In genomic region chr3:108466425-108466824, GRCm38 (mm10) we compare ENCODE assay signal across 8 mouse cellular contexts. TPM values are rescaled to one million over a fixed set of nuclear protein-coding genes. Genes with fewer than 3 reads are reported as not detected.
DNase-seq lines count a peak whose midpoint lies in the region; ATAC-seq and TF ChIP-seq lines count a peak whose summit lies in the region.
"Had no signal": no experiment of that assay in that cellular context is flagged by ENCODE, and none has a peak within 500 bp of the region (broad histone marks: within the 10 kb centered on the region; RNA-seq: fewer than 3 reads in every experiment).

No protein-coding gene starts in this region.

- no peaks in the 10 kb centered on the region for H3K36me3 ChIP-seq in kidney, adult 2 months (ENCODE audit: control insufficient read depth, insufficient read depth, low read length)
- H3K36me3 ChIP-seq in kidney, embryonic 15.5 days, result no peaks in the 10 kb centered on the region
- H3K36me3 ChIP-seq: heart, embryonic 13.5 days had no signal

- no peak overlapping the region for H3K27ac ChIP-seq in kidney, adult 2 months (ENCODE audit: insufficient read depth, low read depth, low read length)
- no peak overlapping the region for H3K27ac ChIP-seq in kidney, embryonic 15.5 days
- H3K27ac ChIP-seq: heart, embryonic 13.5 days had no signal

- 70% methylated on average over 6 of the region's 6 CpGs for WGBS in kidney, adult 2 months
- 89% methylated on average over 6 of the region's 6 CpGs for WGBS in kidney, embryonic 15.5 days

- ATAC-seq in kidney, embryonic 15.5 days (replicated peaks; ENCODE audit: low FRiP score), result no peak

- no peak for TF ChIP-seq POLR2A in kidney, adult 2 months (IDR thresholded peaks at IDR 0.05; ENCODE audit: low read depth, low read length)

- H3K9me3 ChIP-seq in kidney, embryonic 15.5 days (replicated peaks), result no peaks in the 10 kb centered on the region
- H3K9me3 ChIP-seq: heart, embryonic 13.5 days had no signal

- H3K4me1 ChIP-seq in kidney, adult 2 months (ENCODE audit: control insufficient read depth, insufficient read depth, low read length), result no peaks in the 10 kb centered on the region
- H3K4me1 ChIP-seq in kidney, embryonic 15.5 days, result peaks cover 3% of the 10 kb centered on the region; the same call in 1 of the 2 replicates
- H3K4me1 ChIP-seq: heart, embryonic 13.5 days had no signal

- no peaks in the 10 kb centered on the region for H3K27me3 ChIP-seq in kidney, adult 2 months (replicated peaks; ENCODE audit: control insufficient read depth, insufficient read depth, low read length)
- no peaks in the 10 kb centered on the region for H3K27me3 ChIP-seq in kidney, embryonic 15.5 days
- H3K27me3 ChIP-seq: heart, embryonic 13.5 days had no signal

- H3K4me2 ChIP-seq in kidney, embryonic 15.5 days, result no peak overlapping the region
- H3K4me2 ChIP-seq: heart, embryonic 13.5 days had no signal

- peak; percentile 81 for TF ChIP-seq CTCF in kidney, adult 2 months (conservative IDR thresholded peaks at IDR 0.05; ENCODE audit: insufficient read depth, insufficient read length, low read depth, low read length)

- H3K9ac ChIP-seq in kidney, embryonic 15.5 days, result no peak overlapping the region
- H3K9ac ChIP-seq: heart, embryonic 13.5 days had no signal

- DNase-seq in kidney, adult 2 months, result peak; percentile 70
- peak; percentile 61 for DNase-seq in NIH3T3 (ENCODE audit: low read depth)
- peak; percentile 27 to 64 for DNase-seq in cerebellum, postnatal 25 days
- peak; percentile 57 to 91 for DNase-seq in kidney, postnatal 36 days
- peak; percentile 37 for DNase-seq in retina, embryonic 14.5 days (ENCODE audit: low spot score)
- DNase-seq in urinary bladder, postnatal 25 days (ENCODE audit: low spot score), result peak; percentile 68

- H3K4me3 ChIP-seq in kidney, adult 2 months (ENCODE audit: insufficient read depth, low read depth, low read length), result no peak overlapping the region
- no peak overlapping the region for H3K4me3 ChIP-seq in kidney, embryonic 15.5 days (replicated peaks)
- H3K4me3 ChIP-seq: heart, embryonic 13.5 days had no signal

RNA-seq across cellular contexts. Expression of gene Sars, which starts 21.4 kb away (rescaled TPM):
- polyA plus RNA-seq in kidney, adult 2 months (2012; rRNA removed), result 49.2 and 58.8 TPM in 2 replicates
- polyA plus RNA-seq in kidney, embryonic 15.5 days (2015; fragmentation: Nextera tagmentation; extraction: Ambion mirVana), result 126 and 131 TPM in 2 replicates

RNA-seq across cellular contexts. Expression of gene Celsr2, which starts 51.1 kb away (rescaled TPM):
- polyA plus RNA-seq in kidney, adult 2 months (2012; rRNA removed), result 60.5 and 67.4 TPM in 2 replicates
- 19.3 and 21.6 TPM in 2 replicates for polyA plus RNA-seq in kidney, embryonic 15.5 days (2015; fragmentation: Nextera tagmentation; extraction: Ambion mirVana)
